Mouse (Mus musculus): ENCODE results near the gene Usf1. TPM values are rescaled to one million over a fixed set of nuclear protein-coding genes. Genes with fewer than 3 reads are reported as not detected.

The Usf1 gene
- polyA plus RNA-seq, 1 experiment from 2014 or later = 226 TPM

DNA sequence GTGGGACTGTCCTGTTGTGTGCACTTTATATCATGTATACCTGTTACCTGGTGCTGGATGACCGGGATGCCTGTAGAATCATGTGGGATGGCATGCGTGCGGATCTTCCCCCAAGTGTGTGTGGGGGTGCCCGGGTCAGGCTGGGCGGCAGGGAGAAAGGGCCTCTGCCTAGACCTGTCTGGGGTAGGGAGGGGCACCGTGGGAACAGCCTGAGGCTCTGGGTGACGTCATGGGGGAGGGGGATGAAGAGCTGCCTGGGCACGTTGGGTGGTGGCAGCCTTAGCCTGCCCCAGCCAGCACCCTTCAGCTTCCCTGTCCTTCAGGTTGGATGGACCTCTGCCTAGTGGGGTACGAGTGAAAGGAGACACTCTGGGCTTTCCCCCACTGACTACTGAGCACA, 26.8 kb upstream of the Usf1 start:
- 67% methylated on average over 9 of the region's 9 CpGs for WGBS
- ATAC-seq = no peak
- Histone ChIP-seq H3K4me2 (ENCODE audit: low read length) (no peak overlapping the region), H3K9me3 (ENCODE audit: control insufficient read depth, low read length) (no peaks in the 10 kb centered on the region), H3K27me3 (replicated peaks; ENCODE audit: control insufficient read depth, insufficient read depth, low read length) (peaks cover 10% of the 10 kb centered on the region), H3K4me3 (replicated peaks; ENCODE audit: low read length) (no peak overlapping the region), H3K9ac (replicated peaks; ENCODE audit: low read depth, low read length) (no peak overlapping the region), H3K4me1 (replicated peaks; ENCODE audit: control insufficient read depth, insufficient read depth, low read length) (peaks cover 9% of the 10 kb centered on the region), H3K36me3 (ENCODE audit: control insufficient read depth, insufficient read depth) (no peaks in the 10 kb centered on the region), H3K27ac (ENCODE audit: low read length) (no peak overlapping the region)

DNA sequence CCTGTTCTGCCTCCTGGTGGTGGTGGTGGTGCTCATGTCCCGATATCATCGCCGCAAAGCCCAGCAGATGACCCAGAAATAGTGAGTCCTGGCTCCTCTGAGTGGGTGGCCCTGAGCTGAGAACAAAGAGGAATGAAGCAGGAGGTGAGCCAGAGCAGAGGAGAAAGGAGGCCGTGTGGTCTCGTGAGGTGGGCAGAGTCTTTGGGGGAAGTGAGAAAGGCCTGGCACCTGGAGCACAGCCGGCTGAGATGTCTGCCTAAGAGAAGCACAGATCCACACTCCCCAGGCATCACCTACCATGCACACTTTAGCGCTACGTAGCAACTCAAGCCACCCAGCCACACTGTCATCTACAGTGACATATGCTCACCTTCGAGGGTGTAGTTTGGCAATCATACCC, 25.9 kb upstream of the Usf1 start:
- Histone ChIP-seq H3K27me3 (replicated peaks; ENCODE audit: control insufficient read depth, insufficient read depth, low read length) (peaks cover 5% of the 10 kb centered on the region), H3K4me1 (replicated peaks; ENCODE audit: control insufficient read depth, insufficient read depth, low read length) (peaks cover 2% of the 10 kb centered on the region), H3K27ac (ENCODE audit: low read length) (no peak overlapping the region), H3K4me3 (replicated peaks; ENCODE audit: low read length) (no peak overlapping the region), H3K9me3 (ENCODE audit: control insufficient read depth, low read length) (no peaks in the 10 kb centered on the region), H3K9ac (replicated peaks; ENCODE audit: low read depth, low read length) (no peak overlapping the region), H3K4me2 (ENCODE audit: low read length) (no peak overlapping the region), H3K36me3 (ENCODE audit: control insufficient read depth, insufficient read depth) (no peaks in the 10 kb centered on the region)
- ATAC-seq = no peak
- 66% methylated on average over 9 of the region's 9 CpGs for WGBS

GRCm38 (mm10) chr1:171387099-171387498, 24.0 kb upstream of the Usf1 start:
- Histone ChIP-seq H3K4me3 (replicated peaks; ENCODE audit: low read length) (no peak overlapping the region), H3K9me3 (ENCODE audit: control insufficient read depth, low read length) (no peaks in the 10 kb centered on the region), H3K4me1 (replicated peaks; ENCODE audit: control insufficient read depth, insufficient read depth, low read length) (no peaks in the 10 kb centered on the region), H3K9ac (replicated peaks; ENCODE audit: low read depth, low read length) (no peak overlapping the region), H3K27me3 (replicated peaks; ENCODE audit: control insufficient read depth, insufficient read depth, low read length) (no peaks in the 10 kb centered on the region), H3K36me3 (ENCODE audit: control insufficient read depth, insufficient read depth) (no peaks in the 10 kb centered on the region), H3K27ac (ENCODE audit: low read length) (no peak overlapping the region), H3K4me2 (ENCODE audit: low read length) (no peak overlapping the region)
- WGBS = 26% methylated on average over 6 of the region's 6 CpGs
- ATAC-seq = no peak

DNA sequence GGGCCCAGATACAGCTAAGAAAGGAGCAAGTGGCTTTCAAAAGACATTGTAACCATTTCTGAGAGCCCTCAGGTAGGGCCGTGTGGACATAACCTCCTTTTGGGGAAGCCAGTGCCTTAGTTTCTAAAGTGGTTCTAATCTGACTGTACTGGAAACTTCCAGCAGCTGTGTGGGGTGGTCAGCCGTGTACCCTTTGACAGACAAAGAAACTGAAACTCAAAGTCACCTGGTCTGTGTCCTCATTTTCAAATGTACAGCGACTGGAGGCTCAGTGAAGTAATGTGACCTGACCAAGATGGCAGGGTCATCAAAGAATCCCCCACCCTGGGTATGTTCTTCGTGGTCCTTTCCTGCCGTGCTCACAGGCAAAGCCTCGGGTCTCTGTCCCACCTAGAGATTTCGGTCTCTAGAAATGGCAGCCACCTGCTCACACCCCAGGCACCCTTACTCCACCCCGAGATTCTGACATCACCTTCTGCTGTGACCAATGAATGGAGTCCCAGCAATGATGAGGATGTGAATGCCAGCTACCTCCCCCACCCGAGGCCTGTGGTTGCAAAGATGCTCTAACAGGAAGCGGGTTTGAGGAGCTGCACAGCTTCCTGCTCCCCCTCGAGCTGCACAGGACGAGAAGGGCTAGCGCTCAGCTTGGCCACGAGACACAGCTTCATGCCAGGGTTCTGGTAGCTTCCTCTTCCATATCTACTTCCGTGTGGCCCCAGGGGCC, 22.6 kb upstream of the Usf1 start, which contains the start of gene Arhgap30:
Gene Arhgap30, plus strand, starts transcription at position 579 of the 727 bp plus-strand sequence.
- H3K9me3 ChIP-seq (ENCODE audit: control insufficient read depth, low read length) = no peaks in the 10 kb centered on the region
- no peaks in the 10 kb centered on the region for H3K27me3 ChIP-seq (replicated peaks; ENCODE audit: control insufficient read depth, insufficient read depth, low read length)
- no peak within 1 kb of the TSS for H3K27ac ChIP-seq (ENCODE audit: low read length)
- no peaks in the 10 kb centered on the region for H3K4me1 ChIP-seq (replicated peaks; ENCODE audit: control insufficient read depth, insufficient read depth, low read length)
- no peak within 1 kb of the TSS for H3K4me3 ChIP-seq (replicated peaks; ENCODE audit: low read length)
- H3K9ac ChIP-seq (replicated peaks; ENCODE audit: low read depth, low read length) = no peak within 1 kb of the TSS
- ATAC-seq = no peak
- 83% methylated on average over 15 of the region's 15 CpGs for WGBS
- no peak within 1 kb of the TSS for H3K4me2 ChIP-seq (ENCODE audit: low read length)
- no peaks in the 10 kb centered on the region for H3K36me3 ChIP-seq (ENCODE audit: control insufficient read depth, insufficient read depth)

DNA sequence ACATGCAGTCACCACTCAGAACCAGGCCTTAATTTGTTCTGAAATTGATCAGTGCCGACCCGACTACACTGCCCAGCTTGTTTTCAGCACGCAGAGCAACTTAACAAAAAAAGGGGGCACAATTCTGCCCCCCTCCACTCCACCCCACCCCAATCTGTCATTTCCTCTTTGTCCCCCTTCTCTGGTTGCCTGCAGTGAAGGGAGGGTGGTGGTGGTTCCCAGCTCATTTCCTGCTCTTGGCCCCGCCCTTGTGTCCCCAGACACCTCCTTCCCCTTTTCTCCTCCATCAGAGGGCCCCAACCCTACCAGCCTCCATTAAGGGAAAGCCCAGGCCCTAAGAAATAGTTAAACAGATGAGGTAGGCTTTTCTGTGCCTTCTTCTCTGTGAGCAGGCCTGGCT, 21.0 kb upstream of the Usf1 start:
- Histone ChIP-seq H3K9me3 (ENCODE audit: control insufficient read depth, low read length) (no peaks in the 10 kb centered on the region), H3K4me2 (ENCODE audit: low read length) (no peak overlapping the region)
- WGBS = 82% methylated on average over 4 of the region's 4 CpGs

GRCm38 (mm10) chr1:171401821-171402220, 9.3 kb upstream of the Usf1 start:
- H3K36me3 ChIP-seq (ENCODE audit: control insufficient read depth, insufficient read depth) = no peaks in the 10 kb centered on the region
- no peak overlapping the region for H3K4me2 ChIP-seq (ENCODE audit: low read length)
- no peak overlapping the region for H3K9ac ChIP-seq (replicated peaks; ENCODE audit: low read depth, low read length)
- H3K9me3 ChIP-seq (ENCODE audit: control insufficient read depth, low read length) = no peaks in the 10 kb centered on the region
- ATAC-seq = no peak
- 0 out of 2 replicates have a peak, but pooled peaks cover 2% of the 10 kb centered on the region for H3K27me3 ChIP-seq (replicated peaks; ENCODE audit: control insufficient read depth, insufficient read depth, low read length)
- H3K4me3 ChIP-seq (replicated peaks; ENCODE audit: low read length) = no peak overlapping the region
- H3K27ac ChIP-seq (ENCODE audit: low read length) = no peak overlapping the region
- H3K4me1 ChIP-seq (replicated peaks; ENCODE audit: control insufficient read depth, insufficient read depth, low read length) = no peaks in the 10 kb centered on the region
- 74% methylated on average over 4 of the region's 4 CpGs for WGBS

More for the DNA sequence above, 21.0 kb upstream of the Usf1 start:
- no peak overlapping the region for H3K27ac ChIP-seq (ENCODE audit: low read length)
- no peaks in the 10 kb centered on the region for H3K36me3 ChIP-seq (ENCODE audit: control insufficient read depth, insufficient read depth)
- no peak overlapping the region for H3K4me3 ChIP-seq (replicated peaks; ENCODE audit: low read length)
- H3K27me3 ChIP-seq (replicated peaks; ENCODE audit: control insufficient read depth, insufficient read depth, low read length) = 0 out of 2 replicates have a peak, but pooled peaks cover 2% of the 10 kb centered on the region
- ATAC-seq = no peak
- H3K4me1 ChIP-seq (replicated peaks; ENCODE audit: control insufficient read depth, insufficient read depth, low read length) = no peaks in the 10 kb centered on the region
- H3K9ac ChIP-seq (replicated peaks; ENCODE audit: low read depth, low read length) = no peak overlapping the region

DNA sequence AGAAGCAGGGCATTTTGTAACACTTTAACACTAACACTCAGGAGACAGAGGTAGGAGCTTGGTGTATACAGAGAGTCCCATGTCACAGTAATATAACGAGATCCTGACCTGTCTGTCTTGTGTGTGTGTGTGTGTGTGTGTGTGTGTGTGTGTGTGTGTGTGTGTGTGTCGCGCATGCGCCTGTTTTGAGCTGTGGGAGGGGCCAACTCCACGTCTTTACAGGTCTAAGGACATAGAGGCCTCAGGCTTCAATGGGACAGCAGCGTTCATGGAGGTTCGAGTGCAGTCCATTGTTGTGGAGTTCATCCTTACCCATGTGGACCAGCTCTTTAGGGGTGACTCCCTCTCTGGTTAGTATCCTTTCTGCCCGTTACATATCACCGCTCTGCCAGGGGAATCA, 8.1 kb upstream of the Usf1 start:
- no peak for ATAC-seq
- WGBS = 87% methylated on average over 9 of the region's 9 CpGs
- Histone ChIP-seq H3K4me3 (replicated peaks; ENCODE audit: low read length) (no peak overlapping the region), H3K9me3 (ENCODE audit: control insufficient read depth, low read length) (no peaks in the 10 kb centered on the region), H3K4me2 (ENCODE audit: low read length) (no peak overlapping the region), H3K27me3 (replicated peaks; ENCODE audit: control insufficient read depth, insufficient read depth, low read length) (peaks cover 2% of the 10 kb centered on the region; the same call in 1 of the 2 replicates), H3K4me1 (replicated peaks; ENCODE audit: control insufficient read depth, insufficient read depth, low read length) (no peaks in the 10 kb centered on the region), H3K36me3 (ENCODE audit: control insufficient read depth, insufficient read depth) (no peaks in the 10 kb centered on the region), H3K27ac (ENCODE audit: low read length) (no peak overlapping the region), H3K9ac (replicated peaks; ENCODE audit: low read depth, low read length) (no peak overlapping the region)

DNA sequence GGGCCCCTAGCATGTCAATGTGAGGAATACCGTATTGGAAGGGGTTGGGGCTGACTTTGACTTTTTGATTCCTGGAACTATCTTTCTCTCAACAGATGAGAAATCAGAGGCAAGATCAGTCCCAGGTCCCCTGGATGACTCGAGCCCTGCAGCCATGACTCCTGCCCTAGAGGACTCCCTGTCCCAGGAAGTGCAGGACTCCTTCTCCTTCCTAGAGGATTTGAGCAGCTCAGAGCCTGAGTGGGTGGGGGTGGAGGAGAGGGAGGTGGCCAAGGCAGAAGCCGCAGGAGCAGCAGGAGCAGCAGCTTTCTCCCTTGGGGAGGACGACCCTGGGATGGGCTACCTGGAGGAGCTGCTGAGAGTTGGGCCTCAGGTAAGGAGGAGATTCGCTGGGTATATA, 3.9 kb upstream of the Usf1 start:
- no peak overlapping the region for H3K4me2 ChIP-seq (ENCODE audit: low read length)
- ATAC-seq = no peak
- no peak overlapping the region for H3K9ac ChIP-seq (replicated peaks; ENCODE audit: low read depth, low read length)
- no peaks in the 10 kb centered on the region for H3K36me3 ChIP-seq (ENCODE audit: control insufficient read depth, insufficient read depth)
- no peaks in the 10 kb centered on the region for H3K9me3 ChIP-seq (ENCODE audit: control insufficient read depth, low read length)
- H3K27me3 ChIP-seq (replicated peaks; ENCODE audit: control insufficient read depth, insufficient read depth, low read length) = peaks cover 8% of the 10 kb centered on the region
- H3K4me1 ChIP-seq (replicated peaks; ENCODE audit: control insufficient read depth, insufficient read depth, low read length) = no peaks in the 10 kb centered on the region
- no peak overlapping the region for H3K27ac ChIP-seq (ENCODE audit: low read length)
- H3K4me3 ChIP-seq (replicated peaks; ENCODE audit: low read length) = no peak overlapping the region
- 80% methylated on average over 5 of the region's 5 CpGs for WGBS

GRCm38 (mm10) chr1:171410231-171410630, 882 bp upstream of the Usf1 start:
- Histone ChIP-seq H3K9ac (replicated peaks; ENCODE audit: low read depth, low read length) (no peak overlapping the region), H3K36me3 (ENCODE audit: control insufficient read depth, insufficient read depth) (peaks cover 1% of the 10 kb centered on the region; the same call in 1 of the 2 replicates), H3K9me3 (ENCODE audit: control insufficient read depth, low read length) (no peaks in the 10 kb centered on the region), H3K4me2 (ENCODE audit: low read length) (no peak overlapping the region), H3K27ac (ENCODE audit: low read length) (no peak overlapping the region), H3K4me1 (replicated peaks; ENCODE audit: control insufficient read depth, insufficient read depth, low read length) (peaks cover 21% of the 10 kb centered on the region), H3K4me3 (replicated peaks; ENCODE audit: low read length) (no peak overlapping the region), H3K27me3 (replicated peaks; ENCODE audit: control insufficient read depth, insufficient read depth, low read length) (peaks cover 8% of the 10 kb centered on the region)
- no peak for ATAC-seq
- 80% methylated on average over 1 of the region's 1 CpGs for WGBS
